10 mouse cellular contexts compared by ENCODE assay signal in genomic region chr6:147574454-147575182, GRCm38 (mm10).
A peak's percentile ranks its signal among the peaks of the same experiment; 100 is the strongest.
DNase-seq lines count a peak whose midpoint lies in the region; ATAC-seq and TF ChIP-seq lines count a peak whose summit lies in the region.
"Had no signal": no experiment of that assay in that cellular context is flagged by ENCODE, and none has a peak within 500 bp of the region (broad histone marks: within the 10 kb centered on the region; RNA-seq: fewer than 3 reads in every experiment).

No protein-coding gene starts in this region.

- no peaks in the 10 kb centered on the region for H3K36me3 ChIP-seq in forebrain, postnatal 0 days (ENCODE audit: insufficient read depth)
- no peaks in the 10 kb centered on the region for H3K36me3 ChIP-seq in forebrain, embryonic 14.5 days (ENCODE audit: control insufficient read depth, insufficient read depth, low read length)
- no peaks in the 10 kb centered on the region for H3K36me3 ChIP-seq in limb, embryonic 12.5 days
- no peaks in the 10 kb centered on the region for H3K36me3 ChIP-seq in limb, embryonic 10.5 days
- H3K36me3 ChIP-seq in embryonic facial prominence, embryonic 11.5 days (replicated peaks; ENCODE audit: control insufficient read depth, insufficient read depth, low read depth, low read length) = no peaks in the 10 kb centered on the region
- no peaks in the 10 kb centered on the region for H3K36me3 ChIP-seq in megakaryocyte, embryonic 14.5 days (replicated peaks; ENCODE audit: low read length)
- H3K36me3 ChIP-seq: hindbrain, embryonic 15.5 days had no signal

- DNase-seq in forebrain, postnatal 0 days = no peak
- DNase-seq in forebrain, embryonic 14.5 days (ENCODE audit: low spot score) = no peak
- no peak for DNase-seq in limb, embryonic 10.5 days (ENCODE audit: low spot score)
- DNase-seq in embryonic facial prominence, embryonic 11.5 days (ENCODE audit: low spot score) = no peak
- DNase-seq in adrenal gland, postnatal 36 days = no peak
- DNase-seq in ovary, postnatal 10 days (ENCODE audit: low spot score) = no peak

- 60% methylated on average over 5 of the region's 5 CpGs for WGBS in forebrain, postnatal 0 days
- 72% methylated on average over 5 of the region's 5 CpGs for WGBS in forebrain, embryonic 14.5 days
- WGBS in limb, embryonic 12.5 days = 49% methylated on average over 5 of the region's 5 CpGs
- WGBS in limb, embryonic 10.5 days = 66% methylated on average over 5 of the region's 5 CpGs
- WGBS in embryonic facial prominence, embryonic 11.5 days = 57% methylated on average over 5 of the region's 5 CpGs

- no peak overlapping the region for H3K4me2 ChIP-seq in forebrain, postnatal 0 days (ENCODE audit: low read depth)
- H3K4me2 ChIP-seq in forebrain, embryonic 14.5 days (ENCODE audit: low read length) = no peak overlapping the region
- no peak overlapping the region for H3K4me2 ChIP-seq in limb, embryonic 12.5 days
- no peak overlapping the region for H3K4me2 ChIP-seq in embryonic facial prominence, embryonic 11.5 days (ENCODE audit: low read depth, low read length)
- H3K4me2 ChIP-seq: heart, embryonic 11.5 days; hindbrain, embryonic 15.5 days had no signal

- no peaks in the 10 kb centered on the region for H3K27me3 ChIP-seq in forebrain, postnatal 0 days (ENCODE audit: insufficient read depth, low read length)
- no peaks in the 10 kb centered on the region for H3K27me3 ChIP-seq in forebrain, embryonic 14.5 days (replicated peaks; ENCODE audit: control insufficient read depth, insufficient read depth, low read length)
- H3K27me3 ChIP-seq in limb, embryonic 12.5 days = no peaks in the 10 kb centered on the region
- H3K27me3 ChIP-seq in limb, embryonic 10.5 days (ENCODE audit: low read depth, poor library complexity, severe bottlenecking) = no peaks in the 10 kb centered on the region
- no peaks in the 10 kb centered on the region for H3K27me3 ChIP-seq in embryonic facial prominence, embryonic 11.5 days (ENCODE audit: control insufficient read depth, insufficient read depth, low read length)
- no peaks in the 10 kb centered on the region for H3K27me3 ChIP-seq in megakaryocyte, embryonic 14.5 days (replicated peaks)
- H3K27me3 ChIP-seq: hindbrain, embryonic 15.5 days had no signal

- no peak overlapping the region for H3K4me3 ChIP-seq in forebrain, postnatal 0 days (ENCODE audit: low read depth, low read length)
- H3K4me3 ChIP-seq in forebrain, embryonic 14.5 days (ENCODE audit: low read depth, low read length) = no peak overlapping the region
- H3K4me3 ChIP-seq in limb, embryonic 12.5 days (replicated peaks) = no peak overlapping the region
- H3K4me3 ChIP-seq in limb, embryonic 10.5 days = no peak overlapping the region
- H3K4me3 ChIP-seq in embryonic facial prominence, embryonic 11.5 days (ENCODE audit: low read depth, low read length) = no peak overlapping the region
- peak overlapping the region; percentile 33 for H3K4me3 ChIP-seq in megakaryocyte, embryonic 14.5 days (replicated peaks)
- H3K4me3 ChIP-seq: hindbrain, embryonic 15.5 days had no signal

- H3K9ac ChIP-seq in forebrain, postnatal 0 days = no peak overlapping the region
- H3K9ac ChIP-seq in forebrain, embryonic 14.5 days (ENCODE audit: low read length) = no peak overlapping the region
- H3K9ac ChIP-seq in limb, embryonic 12.5 days (replicated peaks) = no peak overlapping the region
- H3K9ac ChIP-seq in embryonic facial prominence, embryonic 11.5 days (replicated peaks; ENCODE audit: low read length) = no peak overlapping the region
- H3K9ac ChIP-seq: hindbrain, embryonic 15.5 days had no signal

- peak; percentile 53 for ATAC-seq in forebrain, postnatal 0 days
- no peak for ATAC-seq in forebrain, embryonic 14.5 days
- no peak for ATAC-seq in limb, embryonic 12.5 days (ENCODE audit: insufficient number of reproducible peaks, insufficient read depth, low FRiP score, low TSS enrichment, low read depth)
- peak; percentile 48; the same call in 1 of the 2 replicates for ATAC-seq in embryonic facial prominence, embryonic 11.5 days (replicated peaks; ENCODE audit: insufficient number of reproducible peaks, low FRiP score, low TSS enrichment, low read depth)

- no peak overlapping the region for H3K27ac ChIP-seq in forebrain, postnatal 0 days (ENCODE audit: low read depth, low read length)
- no peak overlapping the region for H3K27ac ChIP-seq in forebrain, embryonic 14.5 days (ENCODE audit: low read depth, low read length)
- peak overlapping the region; percentile 7; the same call in 1 of the 2 replicates for H3K27ac ChIP-seq in limb, embryonic 12.5 days
- no peak overlapping the region for H3K27ac ChIP-seq in limb, embryonic 10.5 days
- H3K27ac ChIP-seq in embryonic facial prominence, embryonic 11.5 days (replicated peaks; ENCODE audit: low read depth, low read length) = no peak overlapping the region
- H3K27ac ChIP-seq: hindbrain, embryonic 15.5 days had no signal

- TF ChIP-seq CTCF in forebrain, postnatal 0 days (IDR thresholded peaks at IDR 0.05; ENCODE audit: low read depth) = no peak

- no peaks in the 10 kb centered on the region for H3K9me3 ChIP-seq in forebrain, postnatal 0 days (ENCODE audit: low read length)
- no peaks in the 10 kb centered on the region for H3K9me3 ChIP-seq in forebrain, embryonic 14.5 days (replicated peaks; ENCODE audit: control insufficient read depth, low read length)
- no peaks in the 10 kb centered on the region for H3K9me3 ChIP-seq in limb, embryonic 12.5 days
- no peaks in the 10 kb centered on the region for H3K9me3 ChIP-seq in limb, embryonic 10.5 days (replicated peaks)
- H3K9me3 ChIP-seq in embryonic facial prominence, embryonic 11.5 days (replicated peaks; ENCODE audit: control insufficient read depth, low read length) = no peaks in the 10 kb centered on the region
- no peaks in the 10 kb centered on the region for H3K9me3 ChIP-seq in megakaryocyte, embryonic 14.5 days
- H3K9me3 ChIP-seq: hindbrain, embryonic 15.5 days had no signal

- no peaks in the 10 kb centered on the region for H3K4me1 ChIP-seq in forebrain, postnatal 0 days (ENCODE audit: insufficient read depth)
- no peaks in the 10 kb centered on the region for H3K4me1 ChIP-seq in forebrain, embryonic 14.5 days (ENCODE audit: control insufficient read depth, insufficient read depth, low read length)
- H3K4me1 ChIP-seq in limb, embryonic 12.5 days (replicated peaks) = peaks cover 9% of the 10 kb centered on the region
- peaks cover 13% of the 10 kb centered on the region for H3K4me1 ChIP-seq in limb, embryonic 10.5 days
- no peaks in the 10 kb centered on the region for H3K4me1 ChIP-seq in embryonic facial prominence, embryonic 11.5 days (ENCODE audit: control insufficient read depth, insufficient read depth, low read length)
- peaks cover 49% of the 10 kb centered on the region for H3K4me1 ChIP-seq in megakaryocyte, embryonic 14.5 days

Comparison
In these comparisons a context has a peak if more than half of its experiments do, and no peak if none do; other contexts are left out.
1. ATAC-seq: peak in forebrain, postnatal 0 days (single experiment) and embryonic facial prominence, embryonic 11.5 days (single experiment); none in forebrain, embryonic 14.5 days (single experiment) and limb, embryonic 12.5 days (single experiment).